Mouse (Mus musculus): ENCODE measurements at regions not wholly inside any gene's neighbourhood (a gene's known extent, or its start where the extent isn't known, plus 50 kb on each side); places are given as distances from the start of the nearest gene placed in this dataset.

DNA sequence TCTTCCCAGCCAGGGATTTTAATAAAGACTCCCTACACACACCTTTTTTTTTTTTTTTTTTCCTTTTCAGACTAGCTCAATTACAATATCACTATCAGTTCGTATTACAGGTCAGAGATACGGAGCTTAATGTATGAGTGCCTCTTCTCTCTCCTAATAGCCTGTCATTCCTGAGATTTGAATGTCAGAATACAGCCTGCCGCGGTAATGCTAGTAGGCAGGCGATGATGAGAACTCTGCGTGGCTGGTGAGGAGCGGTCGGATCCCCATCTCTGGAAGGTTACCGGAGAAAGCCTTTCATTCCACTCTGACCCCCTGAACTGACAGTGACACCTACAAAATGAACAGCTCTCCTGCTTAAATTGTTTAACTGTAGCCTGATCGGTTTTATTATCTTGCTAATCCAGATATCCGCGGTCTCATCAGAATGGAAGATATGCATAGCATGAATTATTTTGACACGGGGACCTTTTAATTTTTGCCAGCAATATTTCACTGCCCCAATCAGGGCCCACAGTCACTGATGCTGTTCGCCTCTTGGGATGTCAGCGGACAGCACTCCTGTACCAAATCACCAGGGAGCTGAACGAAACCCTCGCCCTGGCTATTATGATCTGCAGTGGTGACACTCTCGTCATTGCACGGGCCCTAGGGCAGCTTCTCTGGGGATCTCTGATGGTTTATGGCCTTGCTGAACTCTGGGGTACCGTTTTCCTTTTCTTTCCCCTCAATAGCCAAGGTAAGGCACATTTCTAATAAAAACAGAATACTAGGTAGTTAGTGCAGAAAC, 690.9 kb downstream of the 1700064H15Rik start:
- Histone ChIP-seq H3K4me3 (ENCODE audit: low read depth, low read length) (no peak overlapping the region), H3K4me2 (ENCODE audit: low read depth) (no peak overlapping the region)
- ATAC-seq: no peak

DNA sequence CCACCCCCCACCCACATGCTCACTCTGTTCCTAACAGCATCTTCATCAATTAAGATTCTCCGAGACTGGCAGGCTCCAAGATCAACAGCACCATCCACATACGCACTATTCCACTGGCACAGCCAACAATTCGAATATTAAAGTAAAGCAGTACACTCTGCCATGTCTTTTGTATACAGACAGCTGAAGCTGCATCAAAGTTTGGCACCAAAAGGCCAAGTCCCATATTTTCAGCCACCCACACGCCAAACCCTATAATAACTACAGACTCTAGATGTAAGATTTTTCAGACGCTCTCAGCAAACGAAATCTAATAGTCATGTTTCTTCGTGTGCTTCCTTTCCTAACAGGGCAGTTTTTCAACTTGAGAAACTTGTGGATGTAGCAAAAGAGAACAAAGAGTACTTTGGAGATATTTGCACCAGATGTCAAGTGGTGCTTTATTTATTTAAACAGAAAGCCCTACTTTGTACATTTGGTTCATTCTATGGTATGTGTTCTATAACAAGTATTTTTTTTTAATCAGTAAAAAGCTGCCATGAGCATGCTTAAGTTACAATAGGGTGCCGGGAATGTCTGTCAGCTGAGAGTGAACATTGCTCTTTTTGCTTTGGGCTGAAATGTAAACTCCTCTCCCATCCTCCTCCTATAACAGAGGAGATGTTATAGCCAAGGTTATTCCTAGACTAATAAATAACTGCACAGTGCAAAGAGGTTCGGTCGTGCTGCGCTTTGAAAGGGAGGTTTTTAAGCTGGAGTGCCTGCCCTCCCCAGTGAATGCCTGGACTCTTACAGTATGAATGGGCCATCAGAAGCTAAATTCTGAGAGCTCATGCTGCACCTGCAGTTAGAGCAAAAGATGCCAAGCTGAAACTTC, 686.9 kb downstream of the 1700064H15Rik start:
- Histone ChIP-seq H3K4me3 (ENCODE audit: low read depth, low read length) (no peak overlapping the region), H3K4me1 (ENCODE audit: insufficient read depth) (no peaks in the 10 kb centered on the region), H3K27me3 (ENCODE audit: insufficient read depth, low read length) (no peaks in the 10 kb centered on the region), H3K27ac (ENCODE audit: low read depth, low read length) (peak overlapping the region; percentile 36; the same call in 1 of the 2 replicates), H3K4me2 (ENCODE audit: low read depth) (no peak overlapping the region), H3K36me3 (ENCODE audit: insufficient read depth) (no peaks in the 10 kb centered on the region), H3K9ac (no peak overlapping the region), H3K9me3 (ENCODE audit: low read length) (no peaks in the 10 kb centered on the region)
- WGBS: 42% methylated on average over 11 of the region's 11 CpGs
- ATAC-seq (peak; percentile 94), DNase-seq (peak; percentile 77)
- TF ChIP-seq CTCF (IDR thresholded peaks at IDR 0.05; ENCODE audit: low read depth): no peak

More for the DNA sequence above, 690.9 kb downstream of the 1700064H15Rik start:
- H3K27me3 ChIP-seq (ENCODE audit: insufficient read depth, low read length): no peaks in the 10 kb centered on the region
- TF ChIP-seq CTCF (IDR thresholded peaks at IDR 0.05; ENCODE audit: low read depth): no peak
- no peak for DNase-seq
- no peaks in the 10 kb centered on the region; the same call in 1 of the 2 replicates for H3K4me1 ChIP-seq (ENCODE audit: insufficient read depth)
- no peaks in the 10 kb centered on the region for H3K36me3 ChIP-seq (ENCODE audit: insufficient read depth)
- WGBS: 79% methylated on average over 20 of the region's 20 CpGs
- H3K9ac ChIP-seq: no peak overlapping the region
- H3K27ac ChIP-seq (ENCODE audit: low read depth, low read length): no peak overlapping the region
- no peaks in the 10 kb centered on the region for H3K9me3 ChIP-seq (ENCODE audit: low read length)

DNA sequence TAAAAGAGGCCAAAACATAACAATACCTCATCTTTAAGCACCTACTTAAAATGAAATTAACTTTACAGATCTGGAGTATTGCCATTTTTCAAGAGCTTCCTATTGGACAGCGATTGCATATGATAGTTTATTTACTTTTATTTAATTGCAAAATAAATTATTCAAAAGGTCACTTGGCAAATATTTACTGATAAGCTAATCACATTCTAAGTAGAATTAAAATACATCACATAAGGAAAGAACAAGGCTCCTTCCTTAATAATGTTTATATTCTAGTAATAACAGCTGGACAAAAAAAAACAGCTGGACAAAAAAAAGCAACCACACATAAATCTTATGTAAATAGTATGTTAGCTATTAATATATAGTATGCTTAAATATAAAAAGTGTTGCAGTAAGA, 668.1 kb downstream of the 1700064H15Rik start:
- Histone ChIP-seq H3K9ac (no peak overlapping the region), H3K36me3 (ENCODE audit: insufficient read depth) (no peaks in the 10 kb centered on the region), H3K27ac (ENCODE audit: low read depth, low read length) (no peak overlapping the region), H3K4me1 (ENCODE audit: insufficient read depth) (no peaks in the 10 kb centered on the region), H3K4me3 (ENCODE audit: low read depth, low read length) (no peak overlapping the region), H3K27me3 (ENCODE audit: insufficient read depth, low read length) (no peaks in the 10 kb centered on the region), H3K4me2 (ENCODE audit: low read depth) (no peak overlapping the region), H3K9me3 (ENCODE audit: low read length) (no peaks in the 10 kb centered on the region)
- TF ChIP-seq CTCF (IDR thresholded peaks at IDR 0.05; ENCODE audit: low read depth): no peak
- ATAC-seq (no peak), DNase-seq (no peak)
- 90% methylated on average over 1 of the region's 1 CpGs for WGBS

DNA sequence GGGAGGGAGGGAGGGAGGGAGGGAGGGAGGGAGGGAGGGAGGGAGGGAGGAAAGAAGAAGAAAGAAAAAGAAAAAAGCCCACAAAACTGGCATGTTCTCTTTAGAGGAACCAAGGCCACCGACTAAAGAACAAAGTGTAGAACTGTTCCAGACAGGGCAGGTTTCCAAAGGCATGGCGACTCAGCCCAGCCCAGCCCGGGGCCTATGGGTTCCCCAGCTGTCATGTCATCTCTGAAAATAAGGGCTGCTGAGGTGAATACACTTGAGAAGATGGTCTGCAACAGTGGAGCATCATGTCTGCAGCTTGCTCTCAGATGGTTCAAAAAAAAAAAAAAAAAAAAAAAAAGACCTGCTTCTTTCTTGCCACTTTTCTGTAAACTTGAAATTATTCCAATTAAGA, 639.8 kb downstream of the 1700064H15Rik start:
- ATAC-seq: no peak
- DNase-seq: no peak
- H3K9me3 ChIP-seq (ENCODE audit: low read length): no peaks in the 10 kb centered on the region
- H3K27ac ChIP-seq (ENCODE audit: low read depth, low read length): no peak overlapping the region
- no peak for TF ChIP-seq CTCF (IDR thresholded peaks at IDR 0.05; ENCODE audit: low read depth)
- no peak overlapping the region for H3K4me3 ChIP-seq (ENCODE audit: low read depth, low read length)
- no peak overlapping the region for H3K9ac ChIP-seq
- H3K4me1 ChIP-seq (ENCODE audit: insufficient read depth): no peaks in the 10 kb centered on the region
- WGBS: 46% methylated on average over 3 of the region's 3 CpGs
- no peaks in the 10 kb centered on the region for H3K36me3 ChIP-seq (ENCODE audit: insufficient read depth)
- no peak overlapping the region for H3K4me2 ChIP-seq (ENCODE audit: low read depth)
- H3K27me3 ChIP-seq (ENCODE audit: insufficient read depth, low read length): no peaks in the 10 kb centered on the region

DNA sequence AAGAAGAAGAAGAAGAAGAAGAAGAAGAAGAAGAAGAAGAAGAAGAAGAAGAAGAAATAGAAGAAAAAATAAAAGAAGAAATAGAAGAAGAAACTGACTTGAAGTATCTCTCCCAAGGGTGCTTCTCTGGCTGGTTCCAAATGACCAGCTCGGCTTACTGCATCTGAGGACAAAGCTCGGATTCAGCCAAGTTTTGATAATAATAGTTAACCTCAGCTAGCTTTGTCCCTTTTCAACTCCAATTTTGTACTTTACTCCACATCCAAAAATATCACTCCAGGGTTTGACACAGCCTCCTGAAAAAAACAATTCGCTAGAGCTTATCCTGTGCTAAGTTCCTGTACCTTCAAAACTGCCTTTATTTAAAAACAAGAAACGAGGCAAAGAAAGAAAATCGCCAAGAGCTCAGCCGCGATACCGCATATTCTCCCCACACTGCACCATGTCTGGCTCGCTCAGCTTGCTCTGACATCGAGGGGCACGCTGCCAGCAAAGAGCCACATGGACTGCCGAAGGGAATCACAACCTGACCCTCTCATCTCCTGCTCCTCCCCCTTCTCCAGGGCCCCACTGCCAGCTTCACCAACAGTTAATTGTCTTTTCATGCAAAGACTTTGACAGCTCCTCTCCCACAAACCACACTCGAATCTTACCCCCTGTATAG, 638.8 kb downstream of the 1700064H15Rik start:
- ATAC-seq (peak; percentile 80), DNase-seq (peak; percentile 68)
- H3K27ac ChIP-seq (ENCODE audit: low read depth, low read length): no peak overlapping the region; the same call in 1 of the 2 replicates
- H3K36me3 ChIP-seq (ENCODE audit: insufficient read depth): no peaks in the 10 kb centered on the region
- no peaks in the 10 kb centered on the region for H3K4me1 ChIP-seq (ENCODE audit: insufficient read depth)
- no peak for TF ChIP-seq CTCF (IDR thresholded peaks at IDR 0.05; ENCODE audit: low read depth)
- H3K9me3 ChIP-seq (ENCODE audit: low read length): no peaks in the 10 kb centered on the region
- H3K27me3 ChIP-seq (ENCODE audit: insufficient read depth, low read length): no peaks in the 10 kb centered on the region
- no peak overlapping the region for H3K4me3 ChIP-seq (ENCODE audit: low read depth, low read length)
- no peak overlapping the region for H3K9ac ChIP-seq
- no peak overlapping the region for H3K4me2 ChIP-seq (ENCODE audit: low read depth)
- 35% methylated on average over 13 of the region's 13 CpGs for WGBS

DNA sequence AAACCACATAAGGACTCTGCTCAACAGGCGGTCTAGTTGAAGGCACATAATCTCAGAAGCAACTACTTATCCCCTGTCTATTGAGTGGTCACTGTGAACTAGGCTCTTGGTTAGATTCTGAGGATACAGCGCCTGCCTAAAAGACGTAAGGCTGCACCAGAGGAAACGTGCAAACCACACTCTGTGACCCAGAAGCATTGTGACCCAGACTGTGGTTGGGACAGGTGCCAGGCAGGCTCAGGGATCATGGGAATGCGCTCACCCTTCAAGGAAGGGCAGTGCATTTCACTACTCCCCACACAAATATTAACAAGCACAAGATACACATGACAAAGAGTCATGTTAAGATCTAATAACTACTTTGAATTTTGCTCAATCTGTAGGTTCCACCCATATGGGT, 628.3 kb downstream of the 1700064H15Rik start:
- TF ChIP-seq CTCF (IDR thresholded peaks at IDR 0.05; ENCODE audit: low read depth): no peak
- Histone ChIP-seq H3K27ac (ENCODE audit: low read depth, low read length) (no peak overlapping the region), H3K36me3 (ENCODE audit: insufficient read depth) (no peaks in the 10 kb centered on the region), H3K9me3 (ENCODE audit: low read length) (no peaks in the 10 kb centered on the region), H3K4me3 (ENCODE audit: low read depth, low read length) (no peak overlapping the region), H3K9ac (no peak overlapping the region), H3K4me2 (ENCODE audit: low read depth) (no peak overlapping the region), H3K27me3 (ENCODE audit: insufficient read depth, low read length) (no peaks in the 10 kb centered on the region), H3K4me1 (ENCODE audit: insufficient read depth) (no peaks in the 10 kb centered on the region)
- no peak for ATAC-seq
- 80% methylated on average over 5 of the region's 5 CpGs for WGBS
- no peak for DNase-seq

Data from forebrain, postnatal 0 days (tissue).